Mouse (Mus musculus): ENCODE data around the gene Rnase13.

Gene Rnase13

GRCm38 (mm10) chr14:51913062-51913959 lies 9.3 kb downstream of the Rnase13 start:
- DNase-seq = peak; percentile 97

GRCm38 (mm10) chr14:51912391-51913061 lies 10.0 kb downstream of the Rnase13 start:
- DNase-seq = peak; percentile 27

- DNase-seq = no peak
Measured at GRCm38 (mm10) chr14:51911301-51911700, 11.3 kb downstream of the Rnase13 start.

GRCm38 (mm10) chr14:51906102-51906501 lies 16.5 kb downstream of the Rnase13 start:
- DNase-seq = no peak

- peak; percentile 36 for DNase-seq
Measured at GRCm38 (mm10) chr14:51904706-51905105, 17.9 kb downstream of the Rnase13 start.

GRCm38 (mm10) chr14:51903782-51904181 lies 18.8 kb downstream of the Rnase13 start:
- DNase-seq = no peak

GRCm38 (mm10) chr14:51902806-51903710 lies 19.5 kb downstream of the Rnase13 start:
- peak; percentile 85 for DNase-seq

- DNase-seq = no peak
Measured at GRCm38 (mm10) chr14:51899351-51899750, 23.2 kb downstream of the Rnase13 start.

GRCm38 (mm10) chr14:51896539-51897170 lies 25.9 kb downstream of the Rnase13 start:
- DNase-seq = no peak

GRCm38 (mm10) chr14:51896019-51896418 lies 26.6 kb downstream of the Rnase13 start:
- no peak for DNase-seq

- no peak for DNase-seq
Measured at GRCm38 (mm10) chr14:51895071-51895470, 27.5 kb downstream of the Rnase13 start.

GRCm38 (mm10) chr14:51893809-51894208 lies 28.8 kb downstream of the Rnase13 start:
- no peak for DNase-seq

- no peak for DNase-seq
Measured at GRCm38 (mm10) chr14:51893094-51893794, 29.3 kb downstream of the Rnase13 start.

GRCm38 (mm10) chr14:51892191-51892939 lies 30.2 kb downstream of the Rnase13 start, which contains the start of gene Slc39a2:
Slc39a2 (plus strand) TSS chr14:51892889.
- DNase-seq = no peak

- no peak for DNase-seq
Measured at GRCm38 (mm10) chr14:51889833-51890232, 32.7 kb downstream of the Rnase13 start.

GRCm38 (mm10) chr14:51886051-51886450 lies 36.5 kb downstream of the Rnase13 start:
- DNase-seq = no peak

- DNase-seq = peak; percentile 97
Measured at GRCm38 (mm10) chr14:51884598-51885331, 37.8 kb downstream of the Rnase13 start, which contains the start of gene Mettl17. Mettl17 (plus strand) TSS chr14:51884842.

- no peak for DNase-seq
Measured at GRCm38 (mm10) chr14:51884031-51884544, 38.5 kb downstream of the Rnase13 start.

- peak; percentile 84 for DNase-seq
Measured at GRCm38 (mm10) chr14:51883527-51884030, 39.0 kb downstream of the Rnase13 start.

GRCm38 (mm10) chr14:51877517-51877916 lies 45.1 kb downstream of the Rnase13 start:
- no peak for DNase-seq

Data from thymus, postnatal 14 days (tissue).